Mouse (Mus musculus): ENCODE measurements around the gene Gtdc1. TPM values are rescaled to one million over a fixed set of nuclear protein-coding genes. Genes with fewer than 3 reads are reported as not detected.

Gene Gtdc1
- total and polyA plus RNA-seq, 3 experiments = 6.2 to 17.7 (median 16.5) TPM

GRCm38 (mm10) chr2:44554716-44555115, 372.7 kb downstream of the Gtdc1 start:
- 87% methylated on average over 3 of the region's 3 CpGs for WGBS
- DNase-seq = no peak
- no peak for TF ChIP-seq EP300 (IDR thresholded peaks at IDR 0.05; ENCODE audit: insufficient read depth, low read depth, low read length)
- TF ChIP-seq POLR2A (IDR thresholded peaks at IDR 0.05; ENCODE audit: insufficient read depth, low read depth, low read length) = no peak
- no peak for TF ChIP-seq CTCF (IDR thresholded peaks at IDR 0.05)
- no peaks in the 10 kb centered on the region for H3K4me1 ChIP-seq (ENCODE audit: control insufficient read depth, insufficient read depth, low read length)
- intact Hi-C loops (cut with DNase I) = no loop called here
- H3K27ac ChIP-seq = no peak overlapping the region
- no peak overlapping the region for H3K4me3 ChIP-seq
- no peaks in the 10 kb centered on the region for H3K79me2 ChIP-seq (replicated peaks; ENCODE audit: control insufficient read depth, insufficient read depth, low read length)
- no peaks in the 10 kb centered on the region for H3K27me3 ChIP-seq (ENCODE audit: control insufficient read depth, insufficient read depth, low read length)
- no peak overlapping the region for H3K9ac ChIP-seq (ENCODE audit: low read depth, low read length)
- no peaks in the 10 kb centered on the region for H3K36me3 ChIP-seq (ENCODE audit: control insufficient read depth, insufficient read depth, low read length)

- Histone ChIP-seq H3K79me2 (replicated peaks; ENCODE audit: control insufficient read depth, insufficient read depth, low read length) (no peaks in the 10 kb centered on the region), H3K4me1 (ENCODE audit: control insufficient read depth, insufficient read depth, low read length) (no peaks in the 10 kb centered on the region), H3K36me3 (ENCODE audit: control insufficient read depth, insufficient read depth, low read length) (no peaks in the 10 kb centered on the region), H3K9ac (ENCODE audit: low read depth, low read length) (no peak overlapping the region), H3K27ac (no peak overlapping the region), H3K27me3 (ENCODE audit: control insufficient read depth, insufficient read depth, low read length) (no peaks in the 10 kb centered on the region), H3K4me3 (no peak overlapping the region)
- TF ChIP-seq CTCF (IDR thresholded peaks at IDR 0.05) = no peak
- TF ChIP-seq POLR2A (IDR thresholded peaks at IDR 0.05; ENCODE audit: insufficient read depth, low read depth, low read length) = no peak
- no peak for TF ChIP-seq EP300 (IDR thresholded peaks at IDR 0.05; ENCODE audit: insufficient read depth, low read depth, low read length)
- 61% methylated on average over 6 of the region's 6 CpGs for WGBS
- no peak for DNase-seq
- intact Hi-C loops (cut with DNase I) = no loop called here
These were observed 378.1 kb downstream of the Gtdc1 start for GRCm38 (mm10) chr2:44549311-44549710.

- no peak for DNase-seq
- Histone ChIP-seq H3K27me3 (ENCODE audit: control insufficient read depth, insufficient read depth, low read length) (no peaks in the 10 kb centered on the region), H3K27ac (no peak overlapping the region), H3K4me3 (no peak overlapping the region), H3K36me3 (ENCODE audit: control insufficient read depth, insufficient read depth, low read length) (no peaks in the 10 kb centered on the region), H3K79me2 (replicated peaks; ENCODE audit: control insufficient read depth, insufficient read depth, low read length) (no peaks in the 10 kb centered on the region), H3K9ac (ENCODE audit: low read depth, low read length) (no peak overlapping the region), H3K4me1 (ENCODE audit: control insufficient read depth, insufficient read depth, low read length) (no peaks in the 10 kb centered on the region)
- TF ChIP-seq EP300 (IDR thresholded peaks at IDR 0.05; ENCODE audit: insufficient read depth, low read depth, low read length) (no peak), CTCF (IDR thresholded peaks at IDR 0.05) (no peak), POLR2A (IDR thresholded peaks at IDR 0.05; ENCODE audit: insufficient read depth, low read depth, low read length) (no peak)
- intact Hi-C loops (cut with DNase I) = no loop called here
These were observed 384.7 kb downstream of the Gtdc1 start for GRCm38 (mm10) chr2:44542775-44543174.

- Histone ChIP-seq H3K4me1 (ENCODE audit: control insufficient read depth, insufficient read depth, low read length) (no peaks in the 10 kb centered on the region), H3K9ac (ENCODE audit: low read depth, low read length) (no peak overlapping the region), H3K27me3 (ENCODE audit: control insufficient read depth, insufficient read depth, low read length) (no peaks in the 10 kb centered on the region), H3K27ac (no peak overlapping the region), H3K79me2 (replicated peaks; ENCODE audit: control insufficient read depth, insufficient read depth, low read length) (no peaks in the 10 kb centered on the region), H3K36me3 (ENCODE audit: control insufficient read depth, insufficient read depth, low read length) (no peaks in the 10 kb centered on the region), H3K4me3 (no peak overlapping the region)
- 85% methylated on average over 6 of the region's 6 CpGs for WGBS
- intact Hi-C loops (cut with DNase I) = no loop called here
- DNase-seq = no peak
- TF ChIP-seq CTCF (IDR thresholded peaks at IDR 0.05) (no peak), EP300 (IDR thresholded peaks at IDR 0.05; ENCODE audit: insufficient read depth, low read depth, low read length) (no peak), POLR2A (IDR thresholded peaks at IDR 0.05; ENCODE audit: insufficient read depth, low read depth, low read length) (no peak)
These were observed 385.7 kb downstream of the Gtdc1 start for GRCm38 (mm10) chr2:44541726-44542125.

GRCm38 (mm10) chr2:44540881-44541280, 386.6 kb downstream of the Gtdc1 start:
- WGBS = 82% methylated on average over 6 of the region's 6 CpGs
- no peak for DNase-seq
- no peaks in the 10 kb centered on the region for H3K27me3 ChIP-seq (ENCODE audit: control insufficient read depth, insufficient read depth, low read length)
- no peak overlapping the region for H3K9ac ChIP-seq (ENCODE audit: low read depth, low read length)
- H3K4me1 ChIP-seq (ENCODE audit: control insufficient read depth, insufficient read depth, low read length) = no peaks in the 10 kb centered on the region
- H3K36me3 ChIP-seq (ENCODE audit: control insufficient read depth, insufficient read depth, low read length) = no peaks in the 10 kb centered on the region
- H3K27ac ChIP-seq = no peak overlapping the region
- intact Hi-C loops (cut with DNase I) = no loop called here
- TF ChIP-seq POLR2A (IDR thresholded peaks at IDR 0.05; ENCODE audit: insufficient read depth, low read depth, low read length) (no peak), EP300 (IDR thresholded peaks at IDR 0.05; ENCODE audit: insufficient read depth, low read depth, low read length) (no peak), CTCF (IDR thresholded peaks at IDR 0.05) (no peak)
- no peak overlapping the region for H3K4me3 ChIP-seq
- H3K79me2 ChIP-seq (replicated peaks; ENCODE audit: control insufficient read depth, insufficient read depth, low read length) = no peaks in the 10 kb centered on the region

GRCm38 (mm10) chr2:44539121-44539634, 388.3 kb downstream of the Gtdc1 start:
- 76% methylated on average over 5 of the region's 5 CpGs for whole genome bisulfite sequencing
- H3K9ac ChIP-seq (ENCODE audit: low read depth, low read length) = no peak overlapping the region
- no peaks in the 10 kb centered on the region for H3K36me3 ChIP-seq (ENCODE audit: control insufficient read depth, insufficient read depth, low read length)
- H3K27me3 ChIP-seq (ENCODE audit: control insufficient read depth, insufficient read depth, low read length) = no peaks in the 10 kb centered on the region
- no peak overlapping the region for H3K4me3 ChIP-seq
- H3K27ac ChIP-seq = no peak overlapping the region
- no peaks in the 10 kb centered on the region; the same call in 1 of the 2 replicates for H3K4me1 ChIP-seq (ENCODE audit: control insufficient read depth, insufficient read depth, low read length)
- DNase-seq = no peak
- intact Hi-C loops (cut with DNase I) = no loop called here
- TF ChIP-seq CTCF (IDR thresholded peaks at IDR 0.05) (no peak), POLR2A (IDR thresholded peaks at IDR 0.05; ENCODE audit: insufficient read depth, low read depth, low read length) (no peak), EP300 (IDR thresholded peaks at IDR 0.05; ENCODE audit: insufficient read depth, low read depth, low read length) (no peak)
- H3K79me2 ChIP-seq (replicated peaks; ENCODE audit: control insufficient read depth, insufficient read depth, low read length) = no peaks in the 10 kb centered on the region
